Mouse (Mus musculus): ENCODE data around the gene Mid1. TPM values are rescaled to one million over a fixed set of nuclear protein-coding genes. Genes with fewer than 3 reads are reported as not detected.
A peak's percentile ranks its signal among the peaks of the same experiment; 100 is the strongest.
"Not testable (repeated sequence)": the region's sequence is repeated elsewhere in the genome, so short reads cannot be mapped to it uniquely, and the experiment has no call there.

The Mid1 gene
- polyA plus RNA-seq, 1 experiment from 2014 or later: 11.7 TPM

- not testable (repeated sequence) for H3K27ac ChIP-seq, H3K4me3 ChIP-seq, H3K27me3 ChIP-seq, H3K9ac ChIP-seq, H3K4me2 ChIP-seq, ATAC-seq, H3K4me1 ChIP-seq
- Histone ChIP-seq H3K36me3 (ENCODE audit: poor library complexity, severe bottlenecking) (peaks cover 82% of the 10 kb centered on the region), H3K9me3 (replicated peaks) (peaks cover 84% of the 10 kb centered on the region)
- WGBS: 91% methylated on average over 7 of the region's 7 CpGs
Measured at GRCm38 (mm10) chrX:169984331-169984730, 299.3 kb downstream of the Mid1 start.

GRCm38 (mm10) chrX:169984853-169985252 is 299.9 kb downstream of the Mid1 start:
- not testable (repeated sequence) for H3K27me3 ChIP-seq, H3K4me1 ChIP-seq, ATAC-seq, H3K27ac ChIP-seq, H3K4me3 ChIP-seq, H3K9ac ChIP-seq, H3K4me2 ChIP-seq
- peaks cover 82% of the 10 kb centered on the region for H3K36me3 ChIP-seq (ENCODE audit: poor library complexity, severe bottlenecking)
- 93% methylated on average over 21 of the region's 21 CpGs for WGBS
- H3K9me3 ChIP-seq (replicated peaks): peaks cover 82% of the 10 kb centered on the region

- 84% methylated on average over 18 of the region's 18 CpGs for WGBS
- peak; percentile 4; the same call in 1 of the 2 replicates for ATAC-seq
- not testable (repeated sequence) for H3K9ac ChIP-seq, H3K27ac ChIP-seq, H3K4me2 ChIP-seq, H3K4me1 ChIP-seq, H3K27me3 ChIP-seq, H3K4me3 ChIP-seq
- peaks cover 80% of the 10 kb centered on the region for H3K9me3 ChIP-seq (replicated peaks)
- H3K36me3 ChIP-seq (ENCODE audit: poor library complexity, severe bottlenecking): peaks cover 82% of the 10 kb centered on the region
Measured at GRCm38 (mm10) chrX:169985796-169986195, 300.8 kb downstream of the Mid1 start.

GRCm38 (mm10) chrX:169986519-169987367 is 301.7 kb downstream of the Mid1 start:
- H3K4me2 ChIP-seq: peak overlapping the region; percentile 38
- peak overlapping the region; percentile 27 for H3K9ac ChIP-seq
- H3K27me3 ChIP-seq, H3K4me1 ChIP-seq: not testable (repeated sequence)
- peaks cover 73% of the 10 kb centered on the region for H3K9me3 ChIP-seq (replicated peaks)
- WGBS: 56% methylated on average over 51 of the region's 51 CpGs
- H3K36me3 ChIP-seq (ENCODE audit: poor library complexity, severe bottlenecking): peaks cover 74% of the 10 kb centered on the region
- peak; percentile 96 for ATAC-seq
- H3K27ac ChIP-seq: peak overlapping the region; percentile 40
- H3K4me3 ChIP-seq: peak overlapping the region; percentile 21

GRCm38 (mm10) chrX:169987368-169987837 is 302.4 kb downstream of the Mid1 start:
- H3K27me3 ChIP-seq, H3K4me3 ChIP-seq, H3K4me1 ChIP-seq, H3K4me2 ChIP-seq, H3K27ac ChIP-seq, H3K9ac ChIP-seq: not testable (repeated sequence)
- Histone ChIP-seq H3K36me3 (ENCODE audit: poor library complexity, severe bottlenecking) (peaks cover 67% of the 10 kb centered on the region), H3K9me3 (replicated peaks) (peaks cover 66% of the 10 kb centered on the region)
- WGBS: 88% methylated on average over 28 of the region's 28 CpGs
- ATAC-seq: peak; percentile 14

GRCm38 (mm10) chrX:169988571-169989218 is 303.7 kb downstream of the Mid1 start:
- Histone ChIP-seq H3K36me3 (ENCODE audit: poor library complexity, severe bottlenecking) (peaks cover 54% of the 10 kb centered on the region), H3K9me3 (replicated peaks) (peaks cover 54% of the 10 kb centered on the region), H3K4me3 (peak overlapping the region; percentile 1; the same call in 1 of the 2 replicates)
- not testable (repeated sequence) for ATAC-seq, H3K27ac ChIP-seq, H3K27me3 ChIP-seq, H3K9ac ChIP-seq, H3K4me2 ChIP-seq, H3K4me1 ChIP-seq
- 93% methylated on average over 56 of the region's 56 CpGs for WGBS

GRCm38 (mm10) chrX:169989219-169989595 is 304.2 kb downstream of the Mid1 start:
- not testable (repeated sequence) for H3K27ac ChIP-seq, H3K4me2 ChIP-seq, ATAC-seq, H3K4me1 ChIP-seq, H3K27me3 ChIP-seq, H3K9ac ChIP-seq
- WGBS: 86% methylated on average over 8 of the region's 8 CpGs
- Histone ChIP-seq H3K36me3 (ENCODE audit: poor library complexity, severe bottlenecking) (peaks cover 50% of the 10 kb centered on the region), H3K4me3 (peak overlapping the region; percentile 1; the same call in 1 of the 2 replicates), H3K9me3 (replicated peaks) (peaks cover 50% of the 10 kb centered on the region)

- WGBS: 79% methylated on average over 56 of the region's 56 CpGs
- peaks cover 44% of the 10 kb centered on the region for H3K9me3 ChIP-seq (replicated peaks)
- H3K9ac ChIP-seq, H3K4me2 ChIP-seq, H3K27ac ChIP-seq, ATAC-seq, H3K4me3 ChIP-seq, H3K4me1 ChIP-seq, H3K27me3 ChIP-seq: not testable (repeated sequence)
- H3K36me3 ChIP-seq (ENCODE audit: poor library complexity, severe bottlenecking): peaks cover 42% of the 10 kb centered on the region
Measured at GRCm38 (mm10) chrX:169989691-169990631, 305.0 kb downstream of the Mid1 start.

- peak overlapping the region; percentile 24 for H3K4me3 ChIP-seq
- H3K36me3 ChIP-seq (ENCODE audit: poor library complexity, severe bottlenecking): peaks cover 33% of the 10 kb centered on the region
- ATAC-seq: peak; percentile 11; the same call in 1 of the 2 replicates
- peak overlapping the region; percentile 35; the same call in 1 of the 2 replicates for H3K4me2 ChIP-seq
- not testable (repeated sequence) for H3K27me3 ChIP-seq, H3K27ac ChIP-seq, H3K9ac ChIP-seq, H3K4me1 ChIP-seq
- H3K9me3 ChIP-seq (replicated peaks): peaks cover 36% of the 10 kb centered on the region
- WGBS: 11% methylated on average over 14 of the region's 28 CpGs
Measured at GRCm38 (mm10) chrX:169991128-169991873, 306.3 kb downstream of the Mid1 start.

GRCm38 (mm10) chrX:169992086-169992930 is 307.3 kb downstream of the Mid1 start:
- not testable (repeated sequence) for ATAC-seq, H3K4me3 ChIP-seq
- H3K9me3 ChIP-seq (replicated peaks): peaks cover 30% of the 10 kb centered on the region

More at GRCm38 (mm10) chrX:169992086-169992930, 307.3 kb downstream of the Mid1 start:
- not testable (repeated sequence) for H3K27ac ChIP-seq, H3K4me1 ChIP-seq, H3K9ac ChIP-seq, H3K27me3 ChIP-seq, H3K4me2 ChIP-seq
- WGBS: 12% methylated on average over 6 of the region's 15 CpGs
- H3K36me3 ChIP-seq (ENCODE audit: poor library complexity, severe bottlenecking): peaks cover 27% of the 10 kb centered on the region
